Mouse (Mus musculus) olfactory bulb, adult 2 months (tissue): ENCODE measurements around the gene Rpl39l.

Source experiments
- CTCF ChIP-seq: fragments of 200-500 bp; IDR thresholded peaks from 2 replicates; pipeline ENCODE4 v1.5.1; 2012; ENCODE audit warnings: low read depth, mild to moderate bottlenecking, low read length, moderate library complexity; ENCODE audit not compliant: insufficient read depth
- POLR2A ChIP-seq: fragments of 200-500 bp; IDR thresholded peaks from 2 replicates; pipeline ENCODE4 v1.6.1; 2012; ENCODE audit warnings: mild to moderate bottlenecking, low read depth, low read length, moderate library complexity; ENCODE audit not compliant: insufficient read depth

- TF ChIP-seq CTCF, result no peak
- no peak for TF ChIP-seq POLR2A
Measured at GRCm38 (mm10) chr16:10143166-10143565, 26.9 kb upstream of the Rpl39l start.
